Comparison of ENCODE assay signal across 15 mouse cellular contexts in genomic region chr5:137713454-137713853, GRCm38 (mm10).
"Had no signal": no experiment of that assay in that cellular context is flagged by ENCODE, and none has a peak within 500 bp of the region (broad histone marks: within the 10 kb centered on the region; RNA-seq: fewer than 3 reads in every experiment).

No protein-coding gene starts in this region.

- H3K4me2 ChIP-seq: neural tube, embryonic 12.5 days; neural tube, embryonic 13.5 days; neural tube, embryonic 15.5 days had no signal

- H3K9me3 ChIP-seq: neural tube, embryonic 12.5 days; neural tube, embryonic 13.5 days; neural tube, embryonic 15.5 days had no signal

- H3K27me3 ChIP-seq: neural tube, embryonic 12.5 days; neural tube, embryonic 13.5 days; neural tube, embryonic 15.5 days had no signal

- H3K36me3 ChIP-seq: neural tube, embryonic 12.5 days; neural tube, embryonic 13.5 days; neural tube, embryonic 15.5 days had no signal

- DNase-seq: retina, postnatal 1 day; right cerebral cortex, adult 18-20 months; right cerebral cortex, postnatal 14 days; right cerebral cortex, postnatal 25 days; right cerebral cortex, postnatal 4 days; spleen, adult 18-20 months; thymus, adult 18-20 months; thymus, adult 2 months; thymus, postnatal 14 days; thymus, postnatal 25 days; thymus, postnatal 36 days; thymus, postnatal 4 days had no signal

- H3K9ac ChIP-seq: neural tube, embryonic 12.5 days; neural tube, embryonic 13.5 days; neural tube, embryonic 15.5 days had no signal

- H3K27ac ChIP-seq: neural tube, embryonic 12.5 days; neural tube, embryonic 13.5 days; neural tube, embryonic 15.5 days had no signal

- H3K4me1 ChIP-seq: neural tube, embryonic 12.5 days; neural tube, embryonic 13.5 days; neural tube, embryonic 15.5 days had no signal

- H3K4me3 ChIP-seq: neural tube, embryonic 12.5 days; neural tube, embryonic 13.5 days; neural tube, embryonic 15.5 days had no signal
